Mouse (Mus musculus) central nervous system, embryonic 18 days (tissue): ENCODE results near the gene Syndig1l. TPM values are rescaled to one million over a fixed set of nuclear protein-coding genes. Genes with fewer than 3 reads are reported as not detected.

ENCODE experiments used
- polyA plus RNA-seq: library from polyadenylated mRNA; depleted of rRNA; stranded (reverse); fragments of >200 nt; gene quantifications from 2 replicates; pipeline ENCODE4 v1.2.3, GENCODE M21; 2012; rRNA removed

Syndig1l gene
- 13.1 and 14.4 TPM in 2 replicates for polyA plus RNA-seq

DNA sequence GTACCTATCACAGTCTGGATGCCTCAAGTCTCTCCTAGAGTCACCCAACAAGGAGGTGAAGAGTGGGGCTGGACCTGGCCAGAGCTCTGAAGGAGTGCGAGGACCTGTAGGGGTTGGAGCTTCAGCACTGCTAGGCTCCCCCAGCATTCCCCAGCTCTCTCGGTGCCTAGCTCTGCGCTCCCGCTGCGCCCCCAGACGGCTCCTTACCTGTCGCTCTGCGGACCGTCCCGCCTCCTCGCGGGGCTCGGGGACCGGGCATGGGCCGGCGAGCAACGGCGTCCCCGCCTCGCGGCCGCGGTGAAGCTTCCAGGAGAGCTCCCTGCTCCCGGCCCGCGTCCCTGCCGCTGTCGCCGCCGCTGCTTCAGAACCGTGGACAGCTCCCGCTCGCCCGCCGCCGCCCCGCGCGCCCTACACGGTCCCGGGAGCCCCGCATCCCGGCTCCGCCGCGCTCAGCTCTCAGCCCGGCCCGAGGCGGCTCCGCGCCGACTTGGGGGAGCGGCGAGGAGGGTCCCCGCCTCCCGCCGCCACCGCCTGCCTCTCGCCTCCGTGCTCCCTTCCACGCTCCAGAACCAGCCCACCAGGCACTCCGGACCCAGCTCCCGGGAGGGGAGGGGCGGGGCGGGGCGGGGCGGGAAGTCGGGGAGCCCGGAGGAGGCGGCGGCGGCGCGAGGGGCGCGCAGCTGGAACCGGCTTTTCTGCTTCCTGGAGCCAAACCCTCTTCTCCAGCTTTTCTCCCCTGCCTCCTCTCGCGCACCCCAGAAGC is at the start of gene Syndig1l:
TSS of gene Syndig1l (minus strand) at position 513 of the 763 bp plus-strand sequence.

GRCm38 (mm10) chr12:84640654-84641053 is 58.0 kb downstream of the Syndig1l start, which contains the start of gene Vrtn:
Vrtn (plus strand) TSS chr12:84641019.

Other genes with a start within 250 kb of the Syndig1l start
- 21.0 and 22.3 TPM in 2 replicates for gene Aldh6a1, start 247.8 kb downstream of the Syndig1l start, polyA plus RNA-seq
- gene Lin52, start 247.4 kb downstream of the Syndig1l start, polyA plus RNA-seq, result 21.8 and 23.9 TPM in 2 replicates
- gene Vsx2, start 129.1 kb downstream of the Syndig1l start, polyA plus RNA-seq, result 0.67 and 0.75 TPM in 2 replicates
- 23.6 and 25.4 TPM in 2 replicates for gene Abcd4, start 81.4 kb downstream of the Syndig1l start, polyA plus RNA-seq
- 0.05 and 0.09 TPM in 2 replicates for gene Vrtn, start 57.8 kb downstream of the Syndig1l start, polyA plus RNA-seq
- 57.1 and 57.4 TPM in 2 replicates for gene Npc2, start 74.3 kb upstream of the Syndig1l start, polyA plus RNA-seq
- gene Isca2, start 74.4 kb upstream of the Syndig1l start, polyA plus RNA-seq, result 84.6 and 93.3 TPM in 2 replicates
- 1.0 TPM in 2 replicates for gene Ltbp2, start 177.7 kb upstream of the Syndig1l start, polyA plus RNA-seq